Mouse (Mus musculus): ENCODE data around the gene Fxr1. TPM values are rescaled to one million over a fixed set of nuclear protein-coding genes. Genes with fewer than 3 reads are reported as not detected.

Gene Fxr1
- total and polyA plus RNA-seq, 2 experiments from 2014 or later, result 27.3 to 79.5 TPM

DNA sequence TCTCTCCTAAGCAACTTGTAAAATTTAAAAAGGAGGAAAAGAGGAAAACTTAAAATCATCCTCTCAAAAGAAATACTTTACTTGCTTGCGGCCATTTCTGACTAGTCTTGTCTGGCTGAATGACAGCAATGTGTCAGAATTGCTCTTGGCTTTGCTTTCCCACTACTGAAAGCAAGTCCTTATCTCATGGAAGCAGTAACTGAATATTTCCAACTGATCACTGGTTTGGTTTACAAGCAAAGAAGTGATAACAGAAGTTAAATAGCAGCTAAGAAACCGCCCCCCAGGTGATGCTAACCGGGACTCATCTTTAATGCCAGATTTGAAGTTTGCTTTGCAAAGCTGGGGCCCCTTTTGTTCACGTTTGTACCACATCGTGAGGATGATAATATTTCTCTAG lies 63.9 kb downstream of the Fxr1 start:
- Histone ChIP-seq H3K27me3 (ENCODE audit: insufficient read depth, low read length) (no peaks in the 10 kb centered on the region), H3K4me2 (ENCODE audit: low read depth) (no peak overlapping the region), H3K36me3 (ENCODE audit: insufficient read depth) (peaks cover 3% of the 10 kb centered on the region; the same call in 1 of the 2 replicates), H3K4me1 (ENCODE audit: insufficient read depth) (peaks cover 8% of the 10 kb centered on the region; the same call in 1 of the 2 replicates), H3K9me3 (ENCODE audit: low read length) (no peaks in the 10 kb centered on the region), H3K27ac (ENCODE audit: low read depth, low read length) (no peak overlapping the region), H3K4me3 (ENCODE audit: low read depth, low read length) (no peak overlapping the region), H3K9ac (no peak overlapping the region)
- no peak for ATAC-seq
- no peak for DNase-seq
- TF ChIP-seq CTCF (IDR thresholded peaks at IDR 0.05; ENCODE audit: low read depth), result no peak
- WGBS, result 84% methylated on average over 5 of the region's 5 CpGs

DNA sequence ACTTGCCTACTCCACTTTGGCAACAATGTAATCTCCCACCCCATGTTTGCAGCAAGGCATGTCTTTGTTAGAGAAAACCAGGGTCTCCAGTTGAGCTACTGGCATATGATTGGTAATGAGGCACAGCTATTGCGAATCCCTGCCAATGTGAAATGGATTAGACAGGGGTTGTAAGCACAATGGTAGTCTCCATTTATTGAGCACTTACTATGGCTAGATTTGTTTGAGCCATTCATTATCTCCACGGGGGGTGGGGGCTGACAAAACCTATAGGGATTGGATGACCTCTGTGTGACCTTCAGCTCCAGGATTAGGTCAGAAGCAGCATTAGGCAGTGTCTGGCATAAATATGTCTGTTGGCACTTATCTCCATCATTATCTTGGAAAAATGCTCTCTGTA lies 83.1 kb downstream of the Fxr1 start:
- TF ChIP-seq CTCF (IDR thresholded peaks at IDR 0.05; ENCODE audit: low read depth), result no peak
- no peak overlapping the region; the same call in 1 of the 2 replicates for H3K27ac ChIP-seq (ENCODE audit: low read depth, low read length)

GRCm38 (mm10) chr3:34103902-34104672 lies 84.3 kb downstream of the Fxr1 start:
- peak overlapping the region; percentile 29 for H3K9ac ChIP-seq
- H3K36me3 ChIP-seq (ENCODE audit: insufficient read depth), result no peaks in the 10 kb centered on the region
- H3K27me3 ChIP-seq (ENCODE audit: insufficient read depth, low read length), result no peaks in the 10 kb centered on the region
- 2% methylated on average over 7 of the region's 7 CpGs for WGBS
- ATAC-seq (peak; percentile 91), DNase-seq (peak; percentile 63)
- H3K27ac ChIP-seq (ENCODE audit: low read depth, low read length), result peak overlapping the region; percentile 51
- H3K9me3 ChIP-seq (ENCODE audit: low read length), result no peaks in the 10 kb centered on the region
- no peaks in the 10 kb centered on the region for H3K4me1 ChIP-seq (ENCODE audit: insufficient read depth)
- no peak for TF ChIP-seq CTCF (IDR thresholded peaks at IDR 0.05; ENCODE audit: low read depth)
- H3K4me2 ChIP-seq (ENCODE audit: low read depth), result peak overlapping the region; percentile 38
- peak overlapping the region; percentile 29 for H3K4me3 ChIP-seq (ENCODE audit: low read depth, low read length)

More for the DNA sequence above, 83.1 kb downstream of the Fxr1 start:
- H3K9me3 ChIP-seq (ENCODE audit: low read length), result no peaks in the 10 kb centered on the region
- DNase-seq (no peak), ATAC-seq (no peak)
- H3K4me1 ChIP-seq (ENCODE audit: insufficient read depth), result no peaks in the 10 kb centered on the region
- no peak overlapping the region for H3K4me3 ChIP-seq (ENCODE audit: low read depth, low read length)
- 39% methylated on average over 2 of the region's 2 CpGs for WGBS
- no peaks in the 10 kb centered on the region for H3K27me3 ChIP-seq (ENCODE audit: insufficient read depth, low read length)
- no peak overlapping the region for H3K9ac ChIP-seq
- no peaks in the 10 kb centered on the region for H3K36me3 ChIP-seq (ENCODE audit: insufficient read depth)
- no peak overlapping the region for H3K4me2 ChIP-seq (ENCODE audit: low read depth)

- Histone ChIP-seq H3K4me1 (ENCODE audit: insufficient read depth) (no peaks in the 10 kb centered on the region), H3K9ac (peak overlapping the region; percentile 25; the same call in 1 of the 2 replicates), H3K36me3 (ENCODE audit: insufficient read depth) (no peaks in the 10 kb centered on the region), H3K27me3 (ENCODE audit: insufficient read depth, low read length) (no peaks in the 10 kb centered on the region), H3K9me3 (ENCODE audit: low read length) (no peaks in the 10 kb centered on the region), H3K27ac (ENCODE audit: low read depth, low read length) (no peak overlapping the region), H3K4me2 (ENCODE audit: low read depth) (peak overlapping the region; percentile 38), H3K4me3 (ENCODE audit: low read depth, low read length) (peak overlapping the region; percentile 20)
- ATAC-seq, result no peak
- no peak for TF ChIP-seq CTCF (IDR thresholded peaks at IDR 0.05; ENCODE audit: low read depth)
- 24% methylated on average over 9 of the region's 9 CpGs for WGBS
- DNase-seq, result no peak
These were observed 86.7 kb downstream of the Fxr1 start for GRCm38 (mm10) chr3:34106421-34106820.

GRCm38 (mm10) chr3:34107631-34108030 lies 87.9 kb downstream of the Fxr1 start:
- H3K4me3 ChIP-seq (ENCODE audit: low read depth, low read length), result no peak overlapping the region
- WGBS, result 69% methylated on average over 3 of the region's 3 CpGs
- H3K9ac ChIP-seq, result no peak overlapping the region
- DNase-seq (no peak), ATAC-seq (no peak)
- no peaks in the 10 kb centered on the region for H3K27me3 ChIP-seq (ENCODE audit: insufficient read depth, low read length)
- no peak for TF ChIP-seq CTCF (IDR thresholded peaks at IDR 0.05; ENCODE audit: low read depth)
- H3K4me1 ChIP-seq (ENCODE audit: insufficient read depth), result no peaks in the 10 kb centered on the region
- no peak overlapping the region for H3K27ac ChIP-seq (ENCODE audit: low read depth, low read length)
- no peaks in the 10 kb centered on the region for H3K9me3 ChIP-seq (ENCODE audit: low read length)
- no peaks in the 10 kb centered on the region for H3K36me3 ChIP-seq (ENCODE audit: insufficient read depth)
- H3K4me2 ChIP-seq (ENCODE audit: low read depth), result no peak overlapping the region

GRCm38 (mm10) chr3:34111941-34112685 lies 92.4 kb downstream of the Fxr1 start:
- Histone ChIP-seq H3K27ac (ENCODE audit: low read depth, low read length) (no peak overlapping the region), H3K4me3 (ENCODE audit: low read depth, low read length) (no peak overlapping the region), H3K4me1 (ENCODE audit: insufficient read depth) (no peaks in the 10 kb centered on the region), H3K4me2 (ENCODE audit: low read depth) (no peak overlapping the region), H3K9me3 (ENCODE audit: low read length) (no peaks in the 10 kb centered on the region), H3K36me3 (ENCODE audit: insufficient read depth) (no peaks in the 10 kb centered on the region), H3K27me3 (ENCODE audit: insufficient read depth, low read length) (no peaks in the 10 kb centered on the region), H3K9ac (no peak overlapping the region)
- no peak for ATAC-seq
- no peak for TF ChIP-seq CTCF (IDR thresholded peaks at IDR 0.05; ENCODE audit: low read depth)
- 82% methylated on average over 11 of the region's 11 CpGs for WGBS
- DNase-seq, result no peak

DNA sequence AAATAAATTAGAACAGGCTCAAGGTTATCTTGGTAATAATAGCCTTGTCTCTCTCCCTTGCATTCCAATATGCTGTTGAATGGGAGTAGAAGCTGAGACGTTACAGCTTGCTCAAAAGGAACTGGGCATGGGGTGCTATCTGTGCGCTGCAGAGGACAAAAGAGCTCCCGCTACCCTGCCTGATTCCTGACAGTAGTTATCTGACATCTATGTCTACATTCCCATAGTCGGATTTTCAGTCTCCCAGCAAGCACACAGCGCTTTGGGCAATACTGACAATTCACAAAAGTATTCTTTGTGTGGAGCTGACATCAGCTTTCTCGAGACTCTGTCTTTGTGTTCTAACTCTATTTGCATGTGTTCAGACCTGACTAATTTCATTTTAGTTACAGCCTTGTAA lies 96.1 kb downstream of the Fxr1 start:
- peak; percentile 66 for ATAC-seq
- Histone ChIP-seq H3K4me1 (ENCODE audit: insufficient read depth) (no peaks in the 10 kb centered on the region), H3K9me3 (ENCODE audit: low read length) (no peaks in the 10 kb centered on the region), H3K27me3 (ENCODE audit: insufficient read depth, low read length) (no peaks in the 10 kb centered on the region), H3K4me2 (ENCODE audit: low read depth) (no peak overlapping the region), H3K4me3 (ENCODE audit: low read depth, low read length) (no peak overlapping the region), H3K36me3 (ENCODE audit: insufficient read depth) (no peaks in the 10 kb centered on the region), H3K9ac (no peak overlapping the region), H3K27ac (ENCODE audit: low read depth, low read length) (no peak overlapping the region)
- no peak for TF ChIP-seq CTCF (IDR thresholded peaks at IDR 0.05; ENCODE audit: low read depth)
- 14% methylated on average over 6 of the region's 6 CpGs for WGBS
- peak; percentile 10 for DNase-seq
